9 mouse cellular contexts compared by ENCODE assay signal in the genomic region with DNA sequence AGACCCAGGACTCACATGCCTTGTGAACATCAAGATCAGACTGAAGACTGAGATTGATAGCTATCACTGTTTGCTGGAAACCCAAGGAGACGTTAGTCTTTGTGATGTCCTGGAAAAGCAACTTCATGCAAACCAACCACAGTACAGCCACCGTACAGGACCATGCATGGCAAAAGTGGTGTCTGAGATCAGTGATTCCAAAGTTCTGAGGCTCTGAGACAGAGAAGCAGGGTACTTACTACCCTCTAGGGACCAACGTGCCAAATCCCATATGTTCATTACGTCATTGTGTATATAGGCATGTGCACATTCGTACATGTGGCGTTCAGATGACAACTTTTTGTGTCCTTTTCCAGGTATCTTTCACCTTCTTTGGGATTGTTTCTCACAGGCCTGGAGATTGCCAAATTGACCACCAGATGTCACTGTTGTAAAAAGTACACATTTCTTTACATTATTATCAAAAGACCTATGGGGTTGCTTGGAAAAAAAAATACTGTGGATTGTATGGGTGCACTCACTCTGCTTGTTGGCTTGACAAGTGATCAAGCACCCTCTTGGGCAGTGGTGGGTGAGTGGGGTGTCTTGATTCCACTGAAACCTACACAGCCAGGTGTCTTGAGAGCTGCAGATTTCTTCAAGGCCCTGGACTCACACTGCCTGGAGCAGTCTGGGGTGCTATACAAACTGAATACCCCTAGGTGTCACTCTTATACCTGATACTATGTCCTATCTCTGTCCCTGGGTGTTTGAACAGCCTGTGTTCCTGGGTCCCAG. TPM values are rescaled to one million over a fixed set of nuclear protein-coding genes. Genes with fewer than 3 reads are reported as not detected.
DNase-seq lines count a peak whose midpoint lies in the region; ATAC-seq and TF ChIP-seq lines count a peak whose summit lies in the region.
"Had no signal": no experiment of that assay in that cellular context is flagged by ENCODE, and none has a peak within 500 bp of the region (broad histone marks: within the 10 kb centered on the region; RNA-seq: fewer than 3 reads in every experiment).

No protein-coding gene starts in this region.

- in situ Hi-C loops in Patski (cut with MboI; ENCODE audit: low pct_unique_long_range_greater_than_20kb) = loop anchor here (5.0 to 25.0 kb wide), 2 partner anchors 145 to 570 kb away; no protein-coding TSS in a partner anchor

- ATAC-seq in Patski = peak; percentile 78
- ATAC-seq in intestine, embryonic 16.5 days = peak; percentile 68
- peak; percentile 82 for ATAC-seq in midbrain, embryonic 12.5 days (ENCODE audit: low FRiP score, low read depth)

- DNase-seq in liver, adult 2 months (ENCODE audit: extremely low read depth, low read depth, low spot score) = peak; percentile 7
- no peak for DNase-seq in liver
- DNase-seq in Patski (ENCODE audit: low read depth, low spot score) = peak; percentile 7
- DNase-seq in embryonic facial prominence, embryonic 10.5 days (ENCODE audit: low spot score) = peak; percentile 24
- DNase-seq in ovary, postnatal 10 days (ENCODE audit: low spot score) = no peak
- no peak for DNase-seq in urinary bladder, adult 18-20 months (ENCODE audit: low spot score in 2 of 2)

- H3K9ac ChIP-seq in liver, adult 2 months (ENCODE audit: low read depth, low read length) = no peak overlapping the region
- no peak overlapping the region for H3K9ac ChIP-seq in intestine, embryonic 16.5 days (ENCODE audit: low read depth, low read length)
- H3K9ac ChIP-seq in midbrain, embryonic 12.5 days (replicated peaks) = no peak overlapping the region
- H3K9ac ChIP-seq: heart, embryonic 13.5 days had no signal

- WGBS in liver, adult 2 months = 49% methylated on average over 6 of the region's 6 CpGs
- WGBS in embryonic facial prominence, embryonic 10.5 days = 54% methylated on average over 6 of the region's 6 CpGs
- WGBS in intestine, embryonic 16.5 days = 53% methylated on average over 6 of the region's 6 CpGs
- 57% methylated on average over 6 of the region's 6 CpGs for WGBS in midbrain, embryonic 12.5 days

- TF ChIP-seq CTCF in liver, adult 2 months (IDR thresholded peaks at IDR 0.05; ENCODE audit: low read depth, low read length) = peak; percentile 13; the same call in 1 of the 2 replicates
- TF ChIP-seq CTCF in Patski (IDR thresholded peaks at IDR 0.05) = peak; percentile 62

- no peak overlapping the region for H3K27ac ChIP-seq in liver, adult 2 months (replicated peaks; ENCODE audit: insufficient read depth, low read depth, low read length)
- H3K27ac ChIP-seq in embryonic facial prominence, embryonic 10.5 days (replicated peaks) = no peak overlapping the region
- no peak overlapping the region for H3K27ac ChIP-seq in intestine, embryonic 16.5 days (ENCODE audit: low read length)
- H3K27ac ChIP-seq in midbrain, embryonic 12.5 days (replicated peaks) = no peak overlapping the region
- H3K27ac ChIP-seq: heart, embryonic 13.5 days had no signal

- H3K4me1 ChIP-seq in liver, adult 2 months (ENCODE audit: control insufficient read depth, insufficient read depth, low read length) = no peaks in the 10 kb centered on the region
- no peaks in the 10 kb centered on the region for H3K4me1 ChIP-seq in embryonic facial prominence, embryonic 10.5 days
- no peaks in the 10 kb centered on the region for H3K4me1 ChIP-seq in intestine, embryonic 16.5 days (ENCODE audit: control insufficient read depth, insufficient read depth, low read length)
- no peaks in the 10 kb centered on the region for H3K4me1 ChIP-seq in midbrain, embryonic 12.5 days
- H3K4me1 ChIP-seq: heart, embryonic 13.5 days had no signal

- no peak for TF ChIP-seq POLR2A in liver, adult 2 months (IDR thresholded peaks at IDR 0.05; ENCODE audit: extremely low read depth, insufficient read depth, low read length)

- no peaks in the 10 kb centered on the region for H3K9me3 ChIP-seq in embryonic facial prominence, embryonic 10.5 days
- no peaks in the 10 kb centered on the region for H3K9me3 ChIP-seq in intestine, embryonic 16.5 days (ENCODE audit: control insufficient read depth, low read length)
- H3K9me3 ChIP-seq in midbrain, embryonic 12.5 days = no peaks in the 10 kb centered on the region
- H3K9me3 ChIP-seq: heart, embryonic 13.5 days had no signal

- no peaks in the 10 kb centered on the region for H3K27me3 ChIP-seq in liver, adult 2 months (ENCODE audit: control insufficient read depth, insufficient read depth, low read length)
- H3K27me3 ChIP-seq in Patski = peaks cover 12% of the 10 kb centered on the region
- H3K27me3 ChIP-seq in embryonic facial prominence, embryonic 10.5 days (replicated peaks; ENCODE audit: low read depth, poor library complexity, severe bottlenecking) = no peaks in the 10 kb centered on the region
- no peaks in the 10 kb centered on the region; the same call in 1 of the 2 replicates for H3K27me3 ChIP-seq in intestine, embryonic 16.5 days (replicated peaks; ENCODE audit: control insufficient read depth, insufficient read depth, low read length)
- H3K27me3 ChIP-seq in midbrain, embryonic 12.5 days = no peaks in the 10 kb centered on the region
- H3K27me3 ChIP-seq: heart, embryonic 13.5 days had no signal

- CTCF ChIA-PET in Patski (lab: Charles Lee) = interaction anchor here (1.2 to 1.3 kb wide), 2 partner anchors 10 to 1879 kb away, joined by 3 to 5 read pairs; no protein-coding TSS in a partner anchor

- H3K4me2 ChIP-seq in intestine, embryonic 16.5 days (ENCODE audit: low read depth, low read length) = no peak overlapping the region
- no peak overlapping the region for H3K4me2 ChIP-seq in midbrain, embryonic 12.5 days (replicated peaks)
- H3K4me2 ChIP-seq: heart, embryonic 13.5 days had no signal

- H3K4me3 ChIP-seq in liver, adult 2 months (ENCODE audit: insufficient read depth, low read depth, low read length) = no peak overlapping the region
- H3K4me3 ChIP-seq in embryonic facial prominence, embryonic 10.5 days = no peak overlapping the region
- no peak overlapping the region for H3K4me3 ChIP-seq in intestine, embryonic 16.5 days (ENCODE audit: low read length)
- no peak overlapping the region for H3K4me3 ChIP-seq in midbrain, embryonic 12.5 days
- H3K4me3 ChIP-seq: heart, embryonic 13.5 days had no signal

- H3K79me2 ChIP-seq in liver, adult 2 months (ENCODE audit: control insufficient read depth, insufficient read depth, low read length) = no peaks in the 10 kb centered on the region

- POLR2A ChIA-PET in Patski (lab: Charles Lee) = no interaction called here

- no peaks in the 10 kb centered on the region for H3K36me3 ChIP-seq in liver, adult 2 months (ENCODE audit: control insufficient read depth, insufficient read depth, low read length)
- H3K36me3 ChIP-seq in embryonic facial prominence, embryonic 10.5 days (replicated peaks) = no peaks in the 10 kb centered on the region
- H3K36me3 ChIP-seq in intestine, embryonic 16.5 days (ENCODE audit: control insufficient read depth, insufficient read depth, low read length) = no peaks in the 10 kb centered on the region
- H3K36me3 ChIP-seq in midbrain, embryonic 12.5 days = no peaks in the 10 kb centered on the region
- H3K36me3 ChIP-seq: heart, embryonic 13.5 days had no signal

RNA-seq across cellular contexts. Expression of a gene that starts 17.8 kb away (rescaled TPM):
- total RNA-seq in liver, adult 2 months (2014; rRNA removed) = not detected in 2 replicates
- polyA plus RNA-seq in liver, adult 2 months (2012; rRNA removed) = not detected in 2 replicates
- not detected for polyA plus RNA-seq in Patski (2021)
- 0.05 TPM in 1 of 2 replicates, not detected in the other for polyA plus RNA-seq in embryonic facial prominence, embryonic 10.5 days (2016; fragmentation: Nextera tagmentation; extraction: Ambion mirVana)
- polyA plus RNA-seq in intestine, embryonic 16.5 days (2015; fragmentation: Nextera tagmentation; extraction: Ambion mirVana) = not detected in 2 replicates
- polyA plus RNA-seq in midbrain, embryonic 12.5 days (2016; fragmentation: Nextera tagmentation; extraction: Ambion mirVana) = not detected in 2 replicates

RNA-seq across cellular contexts. Expression of a gene that starts 27.8 kb away (rescaled TPM):
- total RNA-seq in liver, adult 2 months (2014; rRNA removed) = not detected in 2 replicates
- polyA plus RNA-seq in liver, adult 2 months (2012; rRNA removed) = not detected in 2 replicates
- polyA plus RNA-seq in Patski (2021) = not detected
- polyA plus RNA-seq in embryonic facial prominence, embryonic 10.5 days (2016; fragmentation: Nextera tagmentation; extraction: Ambion mirVana) = not detected in 2 replicates
- not detected in 2 replicates for polyA plus RNA-seq in intestine, embryonic 16.5 days (2015; fragmentation: Nextera tagmentation; extraction: Ambion mirVana)
- not detected in 2 replicates for polyA plus RNA-seq in midbrain, embryonic 12.5 days (2016; fragmentation: Nextera tagmentation; extraction: Ambion mirVana)
- polyA plus RNA-seq: heart, embryonic 13.5 days had no signal

RNA-seq across cellular contexts. Expression of a gene that starts 31.4 kb away (rescaled TPM):
- total RNA-seq in liver, adult 2 months (2014; rRNA removed) = 0.18 TPM in 1 of 2 replicates, not detected in the other
- polyA plus RNA-seq in liver, adult 2 months (2012; rRNA removed) = not detected in 2 replicates
- polyA plus RNA-seq in Patski (2021) = not detected
- polyA plus RNA-seq in embryonic facial prominence, embryonic 10.5 days (2016; fragmentation: Nextera tagmentation; extraction: Ambion mirVana) = not detected in 2 replicates
- not detected in 2 replicates for polyA plus RNA-seq in intestine, embryonic 16.5 days (2015; fragmentation: Nextera tagmentation; extraction: Ambion mirVana)
- not detected in 2 replicates for polyA plus RNA-seq in midbrain, embryonic 12.5 days (2016; fragmentation: Nextera tagmentation; extraction: Ambion mirVana)
- polyA plus RNA-seq: heart, embryonic 13.5 days had no signal

Comparison
In these comparisons a context has a peak if more than half of its experiments do, and no peak if none do; other contexts are left out.
1. DNase-seq: peak in liver, adult 2 months (single experiment), Patski (single experiment) and embryonic facial prominence, embryonic 10.5 days (single experiment); none in liver (single experiment), ovary, postnatal 10 days (single experiment) and urinary bladder, adult 18-20 months (0 of 2).
2. Peak in every context shown above with its lines, with median percentiles within 50 percentile points of each other: ATAC-seq.